Mouse (Mus musculus): ENCODE results near the gene Vmn2r9.
A peak's percentile ranks its signal among the peaks of the same experiment; 100 is the strongest.
"Not testable (repeated sequence)": the region's sequence is repeated elsewhere in the genome, so short reads cannot be mapped to it uniquely, and the experiment has no call there.

The Vmn2r9 gene

DNA sequence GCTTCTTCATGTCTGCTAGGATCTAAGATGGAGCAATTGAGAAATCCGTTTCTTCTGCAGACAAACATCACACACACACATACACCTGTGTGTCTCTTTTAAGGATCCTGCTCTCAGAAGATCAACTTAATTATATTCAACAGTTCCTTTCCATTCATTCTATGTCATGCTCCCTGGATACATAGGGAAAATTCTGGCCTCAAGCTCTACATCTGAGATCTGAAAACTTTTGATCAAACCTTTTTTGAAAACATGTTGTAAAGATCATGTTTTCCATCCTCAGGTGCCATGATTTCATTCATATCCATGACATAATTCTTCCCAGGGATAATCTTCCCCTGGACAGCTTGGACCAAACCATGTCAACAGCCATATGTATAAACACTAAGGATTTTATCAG lies at the start of gene Vmn2r9:
Gene Vmn2r9, minus strand, starts transcription at position 101 of the 400 bp plus-strand sequence.
- not testable (repeated sequence) for DNase-seq (ENCODE audit: low spot score)

DNA sequence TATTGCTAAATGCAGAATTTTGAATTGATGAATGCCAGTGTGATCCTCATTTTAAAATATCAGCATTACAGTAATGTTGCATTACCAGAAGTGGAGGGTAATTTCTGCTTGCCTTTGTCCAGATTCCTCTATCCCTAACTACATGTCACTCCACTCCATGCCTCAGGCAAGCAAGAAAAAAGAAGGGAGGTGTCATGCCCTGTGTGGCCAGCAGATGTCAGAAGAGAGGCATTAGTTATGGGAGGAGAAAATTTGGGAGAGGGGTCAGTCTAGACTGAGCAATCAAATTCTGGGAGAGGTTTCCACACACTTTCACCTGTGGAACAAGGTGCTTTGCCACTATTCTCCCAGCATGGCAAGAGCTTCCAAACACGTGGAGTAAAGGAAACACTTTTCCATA lies 14.3 kb upstream of the Vmn2r9 start:
- DNase-seq (ENCODE audit: low spot score), result peak; percentile 54

DNA sequence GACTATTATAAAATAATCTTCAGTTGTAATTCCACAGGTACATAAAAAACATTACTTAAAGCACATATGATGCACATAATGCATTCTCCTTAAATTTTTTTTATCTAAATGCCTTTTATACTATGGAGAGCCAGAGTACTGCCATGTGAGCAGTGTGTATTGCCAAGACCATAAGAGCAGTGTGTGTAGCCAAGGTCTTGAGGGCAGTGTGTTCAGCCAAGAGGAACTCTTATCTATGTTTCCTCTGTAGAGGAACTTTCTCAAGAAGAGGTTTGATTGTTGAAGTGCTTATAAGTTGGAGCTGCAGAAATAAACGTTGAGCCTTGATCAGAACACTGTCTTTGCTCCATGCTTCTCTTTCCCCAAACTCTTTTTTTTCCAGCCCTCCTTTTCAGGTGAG lies 2.9 kb downstream of the Vmn2r9 start:
- no peak for DNase-seq (ENCODE audit: low spot score)

GRCm38 (mm10) chr5:108836156-108836555 lies 16.2 kb downstream of the Vmn2r9 start:
- peak; percentile 40 for DNase-seq (ENCODE audit: low spot score)

DNA sequence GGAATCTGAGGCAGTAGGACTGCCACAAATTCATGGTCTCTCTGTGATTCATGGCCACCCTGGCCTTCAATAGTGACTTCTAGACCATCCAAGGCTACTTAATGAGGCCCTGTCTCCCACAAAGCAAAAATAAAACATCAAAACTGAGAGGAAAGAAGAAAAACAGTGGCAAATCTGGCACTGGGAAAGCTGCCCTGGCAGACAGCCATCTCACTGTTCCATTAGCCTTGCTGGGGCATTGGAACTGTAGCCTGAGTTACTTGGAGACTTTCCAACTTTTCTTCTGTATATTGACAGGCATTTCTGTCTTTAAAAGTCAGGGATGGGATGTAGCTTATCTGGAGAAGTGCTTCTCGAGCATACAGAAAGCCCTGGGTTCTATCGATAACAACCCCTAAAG lies 29.1 kb downstream of the Vmn2r9 start:
- DNase-seq (ENCODE audit: low spot score), result no peak

DNA sequence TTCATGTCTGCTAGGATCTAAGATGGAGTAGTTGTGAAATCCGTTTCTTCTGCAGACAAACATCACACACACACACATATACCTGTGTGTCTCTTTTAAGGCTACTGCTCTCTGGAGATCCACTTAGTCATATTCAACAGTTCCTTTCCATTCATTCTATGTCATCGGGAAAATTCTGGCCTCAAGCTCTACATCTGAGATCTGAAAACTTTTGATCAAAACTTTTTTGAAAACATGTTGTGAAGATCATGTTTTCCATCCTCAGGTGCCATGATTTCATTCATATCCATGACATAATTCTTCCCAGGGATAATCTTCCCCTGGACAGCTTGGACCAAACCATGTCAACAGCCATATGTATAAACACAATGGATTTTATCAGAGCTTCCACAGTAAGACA lies 43.7 kb downstream of the Vmn2r9 start, which contains the start of gene Vmn2r8:
Gene Vmn2r8, minus strand, starts transcription at position 101 of the 400 bp plus-strand sequence.
- not testable (repeated sequence) for DNase-seq (ENCODE audit: low spot score)

- no peak for DNase-seq (ENCODE audit: low spot score)
Measured at GRCm38 (mm10) chr5:108803646-108804045, 48.8 kb downstream of the Vmn2r9 start.

DNA sequence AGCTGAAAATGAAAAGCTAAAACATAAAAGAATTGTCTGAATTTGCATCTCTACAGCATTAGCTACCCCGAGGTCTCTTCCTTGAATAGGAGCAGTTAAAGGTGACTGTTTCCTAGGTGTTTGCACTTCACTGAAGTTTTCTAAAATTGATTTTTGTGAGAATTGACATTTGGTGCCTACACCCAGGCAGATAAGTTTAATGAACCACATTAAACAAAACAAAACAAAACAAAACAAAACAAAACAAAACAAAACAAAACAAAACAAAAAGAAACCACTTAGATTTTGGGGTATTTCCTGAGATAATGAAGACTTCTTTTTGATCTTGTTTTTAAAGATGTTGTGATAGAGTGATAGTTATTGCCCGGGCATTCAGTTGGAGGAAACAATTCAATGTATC lies 57.1 kb downstream of the Vmn2r9 start, which contains the start of gene Tmed11:
Gene Tmed11, minus strand, starts transcription at position 101 of the 400 bp plus-strand sequence.
- not testable (repeated sequence) for DNase-seq (ENCODE audit: low spot score)

GRCm38 (mm10) chr5:108790385-108790784 lies 62.0 kb downstream of the Vmn2r9 start:
- peak; percentile 44 for DNase-seq (ENCODE audit: low spot score)

Measured in embryo, embryonic 10 days (tissue).